Mouse (Mus musculus): Measurements from ENCODE around the gene Rab3c. TPM values are rescaled to one million over a fixed set of nuclear protein-coding genes. Genes with fewer than 3 reads are reported as not detected.

The Rab3c gene
- polyA plus RNA-seq, 1 experiment from 2014 or later, result 1.7 TPM

GRCm38 (mm10) chr13:110006106-110006781, 274.6 kb downstream of the Rab3c start:
- no peak overlapping the region for H3K4me2 ChIP-seq
- no peak for TF ChIP-seq CTCF (IDR thresholded peaks at IDR 0.05; ENCODE audit: low read depth)
- H3K4me3 ChIP-seq (ENCODE audit: low read depth, low read length), result no peak overlapping the region
- DNase-seq (no peak), ATAC-seq (ENCODE audit: insufficient read depth) (peak; percentile 24; the same call in 1 of the 2 replicates)
- 28% methylated on average over 21 of the region's 21 CpGs for WGBS
- no peaks in the 10 kb centered on the region for H3K9me3 ChIP-seq (ENCODE audit: low read depth, low read length)
- H3K27me3 ChIP-seq (ENCODE audit: insufficient read depth, low read length), result no peaks in the 10 kb centered on the region
- H3K9ac ChIP-seq, result no peak overlapping the region
- H3K36me3 ChIP-seq (ENCODE audit: insufficient read depth), result no peaks in the 10 kb centered on the region
- H3K27ac ChIP-seq (ENCODE audit: low read depth), result no peak overlapping the region
- H3K4me1 ChIP-seq (ENCODE audit: insufficient read depth), result no peaks in the 10 kb centered on the region

Other genes with a start within 250 kb of the Rab3c start
- 0.47 and 0.53 TPM in 2 replicates for gene Gapt, start 76.2 kb upstream of the Rab3c start, polyA plus RNA-seq (2014; fragmentation: Nextera tagmentation; extraction: Ambion mirVana)
- gene Plk2, start 114.0 kb upstream of the Rab3c start, polyA plus RNA-seq (2014; fragmentation: Nextera tagmentation; extraction: Ambion mirVana), result 265 and 268 TPM in 2 replicates

Data from lung, embryonic 14.5 days (tissue).